Mouse (Mus musculus): Measurements from ENCODE around the gene Il17a. TPM values are rescaled to one million over a fixed set of nuclear protein-coding genes. Genes with fewer than 3 reads are reported as not detected.

Il17a gene
- polyA plus RNA-seq, 2 experiments, result not detected

- TF ChIP-seq CTCF (IDR thresholded peaks at IDR 0.05; ENCODE audit: low read depth), result no peak
- TF ChIP-seq EP300 (IDR thresholded peaks at IDR 0.05; ENCODE audit: low read depth), result no peak
These were observed 47.7 kb downstream of the Il17a start for GRCm38 (mm10) chr1:20778366-20778765.

More at GRCm38 (mm10) chr1:20778366-20778765, 47.7 kb downstream of the Il17a start:
- H3K4me2 ChIP-seq (ENCODE audit: low read depth), result no peak overlapping the region
- no peaks in the 10 kb centered on the region for H3K36me3 ChIP-seq (replicated peaks; ENCODE audit: control insufficient read depth, insufficient read depth, low read depth)
- H3K4me1 ChIP-seq (replicated peaks; ENCODE audit: control insufficient read depth in 2 of 2, insufficient read depth in 2 of 2, low read length in 1 of 2), result no peaks in the 10 kb centered on the region
- no peak overlapping the region for H3K9ac ChIP-seq (replicated peaks)
- no peaks in the 10 kb centered on the region for H3K9me3 ChIP-seq (ENCODE audit: control insufficient read depth, low read length)
- H3K27ac ChIP-seq, result no peak overlapping the region
- 42% methylated on average over 2 of the region's 2 CpGs for WGBS (ENCODE audit: insufficient replicate concordance)
- ATAC-seq (ENCODE audit: insufficient read depth) (no peak), DNase-seq (ENCODE audit: low read depth in 3 of 3, low spot score in 3 of 3) (no peak)
- no peak overlapping the region for H3K4me3 ChIP-seq (ENCODE audit: insufficient read depth in 1 of 2, low read depth in 2 of 2, low read length in 2 of 2)
- H3K27me3 ChIP-seq (ENCODE audit: control insufficient read depth, insufficient read depth, low read length), result no peaks in the 10 kb centered on the region

MicroRNAs within 50 kb of the gene (microRNA counts, 519-probe panel; counts per million panel counts)
- 69.9 counts per million for microRNA mmu-miR-133b

Small RNA genes within 50 kb of the gene (microRNA-seq; reads per million reads assigned to microRNA genes)
- not detected for gene Mir133b

Other genes with a start within 250 kb of the Il17a start
- gene Pkhd1, start 112.8 kb upstream of the Il17a start, polyA plus RNA-seq (2012; rRNA removed), result 0.12 and 0.15 TPM in 2 replicates
- 0.13 and 0.15 TPM in 2 replicates for gene Pkhd1, start 112.8 kb upstream of the Il17a start, polyA plus RNA-seq (2014; fragmentation: Nextera tagmentation; extraction: Ambion mirVana)
- gene Il17f, start 59.7 kb downstream of the Il17a start, polyA plus RNA-seq (2012; rRNA removed), result 0.10 and 0.15 TPM in 2 replicates
- gene Il17f, start 59.7 kb downstream of the Il17a start, polyA plus RNA-seq (2014; fragmentation: Nextera tagmentation; extraction: Ambion mirVana), result not detected in 2 replicates
- gene Mcm3, start 89.4 kb downstream of the Il17a start, polyA plus RNA-seq (2012; rRNA removed), result 107 and 110 TPM in 2 replicates
- gene Mcm3, start 89.4 kb downstream of the Il17a start, polyA plus RNA-seq (2014; fragmentation: Nextera tagmentation; extraction: Ambion mirVana), result 154 and 173 TPM in 2 replicates
- gene Paqr8, start 159.7 kb downstream of the Il17a start, polyA plus RNA-seq (2012; rRNA removed), result 0.12 and 0.16 TPM in 2 replicates
- gene Paqr8, start 159.7 kb downstream of the Il17a start, polyA plus RNA-seq (2014; fragmentation: Nextera tagmentation; extraction: Ambion mirVana), result 0.13 and 0.29 TPM in 2 replicates
- 0.21 and 1.1 TPM in 2 replicates for gene Efhc1, start 220.7 kb downstream of the Il17a start, polyA plus RNA-seq (2012; rRNA removed)
- gene Efhc1, start 220.7 kb downstream of the Il17a start, polyA plus RNA-seq (2014; fragmentation: Nextera tagmentation; extraction: Ambion mirVana), result 0.32 and 0.53 TPM in 2 replicates

Data from liver, embryonic 14.5 days (tissue).